Comparison of ENCODE assay signal across 18 mouse cellular contexts in the genomic region with DNA sequence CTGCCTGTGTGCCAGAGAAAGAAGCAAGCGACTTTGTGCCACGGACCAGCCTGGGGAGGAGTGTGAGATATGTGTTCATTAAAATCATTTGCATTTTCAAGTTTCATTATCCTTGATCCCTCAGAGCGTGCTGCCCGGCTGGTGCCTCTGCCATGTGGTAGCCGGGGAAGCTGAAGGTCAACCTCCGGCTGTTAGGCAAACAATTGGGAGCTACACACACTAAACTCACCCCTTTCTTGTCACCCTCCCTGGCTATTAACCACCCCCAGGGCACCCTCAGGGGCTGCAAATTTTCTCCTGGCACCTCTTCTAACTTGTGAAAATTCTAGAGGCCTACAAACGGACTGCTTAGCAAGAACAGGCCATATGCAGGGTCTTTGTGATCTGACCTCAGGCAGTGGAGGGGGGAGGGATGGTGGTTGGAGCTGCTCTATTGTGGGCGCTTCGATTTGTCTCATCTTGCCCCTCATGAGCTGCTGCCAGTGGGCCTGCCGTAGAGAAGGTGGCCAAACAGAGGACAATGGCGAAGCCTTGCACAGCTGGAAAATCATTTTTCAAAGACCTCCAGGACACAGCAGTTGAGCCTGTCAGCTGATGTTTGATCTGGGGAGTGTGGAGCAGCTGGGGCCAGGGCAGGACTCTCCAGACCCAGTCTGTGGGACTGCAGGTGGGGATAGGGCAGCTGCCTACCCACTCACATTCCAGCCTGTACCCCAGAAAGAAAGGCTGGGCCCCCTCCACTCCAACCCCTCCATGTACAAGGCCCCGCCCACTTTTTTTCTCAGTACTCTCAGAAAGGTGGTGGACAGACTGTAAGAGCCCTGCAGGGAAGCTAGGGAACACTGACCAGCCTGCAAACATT. TPM values are rescaled to one million over a fixed set of nuclear protein-coding genes. Genes with fewer than 3 reads are reported as not detected.
DNase-seq lines count a peak whose midpoint lies in the region; ATAC-seq and TF ChIP-seq lines count a peak whose summit lies in the region.
"Had no signal": no experiment of that assay in that cellular context is flagged by ENCODE, and none has a peak within 500 bp of the region (broad histone marks: within the 10 kb centered on the region; RNA-seq: fewer than 3 reads in every experiment).

No protein-coding gene starts in this region.

- DNase-seq in forebrain, embryonic 10.5 days (ENCODE audit: extremely low spot score, low spot score), result no peak
- no peak for DNase-seq in forebrain, postnatal 0 days
- DNase-seq in retina, postnatal 1 day, result peak; percentile 63
- DNase-seq in layer of hippocampus, adult 11-12 months (ENCODE audit: low spot score), result no peak
- no peak for DNase-seq in kidney, adult 11 months
- DNase-seq: adrenal gland, postnatal 10 days; lung, adult 2 months had no signal

- peaks cover 22% of the 10 kb centered on the region for H3K4me1 ChIP-seq in forebrain, embryonic 10.5 days
- no peaks in the 10 kb centered on the region; the same call in 1 of the 2 replicates for H3K4me1 ChIP-seq in forebrain, postnatal 0 days (ENCODE audit: insufficient read depth)
- peaks cover 22% of the 10 kb centered on the region for H3K4me1 ChIP-seq in hindbrain, embryonic 12.5 days
- H3K4me1 ChIP-seq in midbrain, embryonic 12.5 days, result peaks cover 24% of the 10 kb centered on the region
- H3K4me1 ChIP-seq: heart, embryonic 12.5 days; kidney, embryonic 15.5 days had no signal

- H3K27ac ChIP-seq in forebrain, embryonic 10.5 days, result peak overlapping the region; percentile 64
- no peak overlapping the region for H3K27ac ChIP-seq in forebrain, postnatal 0 days (ENCODE audit: low read depth, low read length)
- H3K27ac ChIP-seq in hindbrain, embryonic 12.5 days, result no peak overlapping the region
- H3K27ac ChIP-seq in midbrain, embryonic 12.5 days (replicated peaks), result peak overlapping the region; percentile 67
- H3K27ac ChIP-seq: kidney, embryonic 15.5 days; limb, embryonic 12.5 days had no signal

- ATAC-seq in forebrain, postnatal 0 days, result no peak
- ATAC-seq in hindbrain, embryonic 12.5 days (ENCODE audit: low FRiP score), result peak; percentile 64; the same call in 1 of the 2 replicates
- peak; percentile 77 for ATAC-seq in midbrain, embryonic 12.5 days (ENCODE audit: low FRiP score, low read depth)
- no peak for ATAC-seq in CD4-positive, CD25-positive, alpha-beta regulatory T cell, adult 4 months

- no peak overlapping the region for H3K9ac ChIP-seq in forebrain, postnatal 0 days
- no peak overlapping the region for H3K9ac ChIP-seq in hindbrain, embryonic 12.5 days
- H3K9ac ChIP-seq in midbrain, embryonic 12.5 days (replicated peaks), result no peak overlapping the region
- H3K9ac ChIP-seq: heart, embryonic 12.5 days; kidney, embryonic 15.5 days; limb, embryonic 12.5 days had no signal

- no peak for TF ChIP-seq CTCF in forebrain, postnatal 0 days (IDR thresholded peaks at IDR 0.05; ENCODE audit: low read depth)

- no peaks in the 10 kb centered on the region for H3K36me3 ChIP-seq in forebrain, embryonic 10.5 days (replicated peaks)
- H3K36me3 ChIP-seq in forebrain, postnatal 0 days (ENCODE audit: insufficient read depth), result no peaks in the 10 kb centered on the region
- no peaks in the 10 kb centered on the region for H3K36me3 ChIP-seq in hindbrain, embryonic 12.5 days
- H3K36me3 ChIP-seq in midbrain, embryonic 12.5 days, result no peaks in the 10 kb centered on the region
- H3K36me3 ChIP-seq: heart, embryonic 12.5 days; kidney, embryonic 15.5 days; limb, embryonic 12.5 days had no signal

- 71% methylated on average over 12 of the region's 12 CpGs for WGBS in forebrain, embryonic 10.5 days
- 49% methylated on average over 12 of the region's 12 CpGs for WGBS in forebrain, postnatal 0 days
- 28% methylated on average over 12 of the region's 12 CpGs for WGBS in hindbrain, embryonic 12.5 days
- WGBS in midbrain, embryonic 12.5 days, result 44% methylated on average over 12 of the region's 12 CpGs

- H3K4me3 ChIP-seq in forebrain, embryonic 10.5 days, result no peak overlapping the region
- no peak overlapping the region for H3K4me3 ChIP-seq in forebrain, postnatal 0 days (ENCODE audit: low read depth, low read length)
- no peak overlapping the region for H3K4me3 ChIP-seq in hindbrain, embryonic 12.5 days
- H3K4me3 ChIP-seq in midbrain, embryonic 12.5 days, result no peak overlapping the region
- H3K4me3 ChIP-seq: heart, embryonic 12.5 days; kidney, embryonic 15.5 days; limb, embryonic 12.5 days had no signal

- no peaks in the 10 kb centered on the region for H3K9me3 ChIP-seq in forebrain, embryonic 10.5 days
- H3K9me3 ChIP-seq in forebrain, postnatal 0 days (ENCODE audit: low read length), result no peaks in the 10 kb centered on the region
- H3K9me3 ChIP-seq in hindbrain, embryonic 12.5 days (replicated peaks), result no peaks in the 10 kb centered on the region
- no peaks in the 10 kb centered on the region for H3K9me3 ChIP-seq in midbrain, embryonic 12.5 days
- H3K9me3 ChIP-seq: heart, embryonic 12.5 days; kidney, embryonic 15.5 days; limb, embryonic 12.5 days had no signal

- no peak overlapping the region for H3K4me2 ChIP-seq in forebrain, postnatal 0 days (ENCODE audit: low read depth)
- no peak overlapping the region for H3K4me2 ChIP-seq in hindbrain, embryonic 12.5 days (replicated peaks)
- no peak overlapping the region for H3K4me2 ChIP-seq in midbrain, embryonic 12.5 days (replicated peaks)
- H3K4me2 ChIP-seq: heart, embryonic 12.5 days; kidney, embryonic 15.5 days; limb, embryonic 12.5 days had no signal

- peaks cover 16% of the 10 kb centered on the region for H3K27me3 ChIP-seq in forebrain, embryonic 10.5 days (ENCODE audit: poor library complexity, severe bottlenecking)
- no peaks in the 10 kb centered on the region; the same call in 1 of the 2 replicates for H3K27me3 ChIP-seq in forebrain, postnatal 0 days (ENCODE audit: insufficient read depth, low read length)
- no peaks in the 10 kb centered on the region for H3K27me3 ChIP-seq in hindbrain, embryonic 12.5 days
- no peaks in the 10 kb centered on the region; the same call in 1 of the 2 replicates for H3K27me3 ChIP-seq in midbrain, embryonic 12.5 days
- H3K27me3 ChIP-seq: heart, embryonic 12.5 days; kidney, embryonic 15.5 days; limb, embryonic 12.5 days had no signal

RNA-seq across cellular contexts. Expression of gene Barhl2, which starts 44.9 kb away (rescaled TPM):
- 1.3 and 2.3 TPM in 2 replicates for polyA plus RNA-seq in forebrain, embryonic 10.5 days (2016; fragmentation: Nextera tagmentation; extraction: Ambion mirVana)
- total RNA-seq in forebrain, postnatal 0 days (2014; rRNA removed), result 4.5 and 9.4 TPM in 2 replicates
- 1.3 and 1.5 TPM in 2 replicates for polyA plus RNA-seq in forebrain, postnatal 0 days (2015; fragmentation: Nextera tagmentation; extraction: Ambion mirVana)
- 1.3 and 1.4 TPM in 2 replicates for polyA plus RNA-seq in hindbrain, embryonic 12.5 days (2016; fragmentation: Nextera tagmentation; extraction: Ambion mirVana)
- polyA plus RNA-seq in midbrain, embryonic 12.5 days (2016; fragmentation: Nextera tagmentation; extraction: Ambion mirVana), result 8.4 and 15.6 TPM in 2 replicates
- not detected for polyA plus RNA-seq in CD4-positive, CD25-positive, alpha-beta regulatory T cell, adult 4 months (2017; shearing (Covaris generic))
- total RNA-seq: adrenal gland, postnatal 10 days; gastrocnemius, adult 8-10 months; hematopoietic stem cell, adult 5-6 weeks; megakaryocyte, adult 5-6 weeks had no signal
- polyA plus RNA-seq: cortical plate, adult 2 months; heart, embryonic 12.5 days; kidney, embryonic 15.5 days; limb, embryonic 12.5 days; lung, adult 2 months; small intestine, adult 2 months had no signal

Comparison
In these comparisons a context has a peak if more than half of its experiments do, and no peak if none do; other contexts are left out.
1. H3K27ac ChIP-seq: peak in forebrain, embryonic 10.5 days (single experiment) and midbrain, embryonic 12.5 days (single experiment); none in forebrain, postnatal 0 days (single experiment) and hindbrain, embryonic 12.5 days (single experiment).
2. ATAC-seq: peak in hindbrain, embryonic 12.5 days (single experiment) and midbrain, embryonic 12.5 days (single experiment); none in forebrain, postnatal 0 days (single experiment) and CD4-positive, CD25-positive, alpha-beta regulatory T cell, adult 4 months (single experiment).